Mouse (Mus musculus) forebrain, embryonic 11.5 days (tissue): Measurements from ENCODE around the gene Ptges3. TPM values are rescaled to one million over a fixed set of nuclear protein-coding genes. Genes with fewer than 3 reads are reported as not detected.

Source experiments
- ATAC-seq: fragments of 200-750 bp; cut with Nextera tagmentation; replicated peaks from 2 replicates; pipeline ENCODE4 v1.8.0; 2017; ENCODE audit warnings: moderate TSS enrichment; ENCODE audit not compliant: low FRiP score
- DNase-seq: peaks from one replicate; pipeline ENCODE4 v3.0.0-alpha.2; 2017; ENCODE audit warnings: low spot score
- H3K27ac ChIP-seq: fragments of 300-500 bp; sonication (generic); 2 replicates; pipeline ENCODE4 v1.5.1; 2014; ENCODE audit warnings: low read depth, low read length
- H3K27me3 ChIP-seq: fragments of 300-500 bp; sonication (generic); 2 replicates; pipeline ENCODE4 v1.6.1; 2014; ENCODE audit warnings: mild to moderate bottlenecking, low read length, mixed read lengths; ENCODE audit not compliant: control insufficient read depth, insufficient read depth
- H3K36me3 ChIP-seq: fragments of 300-500 bp; sonication (generic); 2 replicates; pipeline ENCODE4 v1.6.1; 2014; ENCODE audit warnings: mild to moderate bottlenecking, low read length, moderate library complexity, mixed read lengths; ENCODE audit not compliant: control insufficient read depth, insufficient read depth
- H3K4me1 ChIP-seq: fragments of 300-500 bp; sonication (generic); replicated peaks from 2 replicates; pipeline ENCODE4 v1.6.1; 2014; ENCODE audit warnings: low read length, mixed read lengths; ENCODE audit not compliant: control insufficient read depth, insufficient read depth
- H3K4me2 ChIP-seq: fragments of 300-500 bp; sonication (generic); 2 replicates; pipeline ENCODE4 v1.6.1; 2014; ENCODE audit warnings: low read depth, mild to moderate bottlenecking, low read length, moderate library complexity, mixed read lengths; ENCODE audit not compliant: severe bottlenecking
- H3K4me3 ChIP-seq: fragments of 300-500 bp; sonication (generic); 2 replicates; pipeline ENCODE4 v1.5.1; 2014; ENCODE audit warnings: low read depth, low read length
- H3K9ac ChIP-seq: fragments of 300-500 bp; sonication (generic); 2 replicates; pipeline ENCODE4 v1.6.1; 2014; ENCODE audit warnings: low read length
- H3K9me3 ChIP-seq: fragments of 300-500 bp; sonication (generic); 2 replicates; pipeline ENCODE4 v1.6.1; 2016; ENCODE audit warnings: low read length, mixed read lengths; ENCODE audit not compliant: control insufficient read depth
- WGBS: fragments of 180-500 bp; shearing (Covaris S2); extraction: QIAGEN DNeasy Blood & Tissue Kit; methylation state at CpG from one replicate; pipeline ENCODE4 v1.1.7; 2014; 5-methylcytosine and 5-hydroxymethylcytosine counted together
- polyA plus RNA-seq: library from polyadenylated mRNA; unstranded; fragments of >200 nt; fragmentation: Nextera tagmentation; extraction: Ambion mirVana; gene quantifications from 2 replicates; pipeline ENCODE4 v1.2.1, GENCODE M21; 2014

Gene Ptges3
- polyA plus RNA-seq, 1 experiment from 2014 or later = 692 TPM

- no peaks in the 10 kb centered on the region for H3K27me3 ChIP-seq
- no peaks in the 10 kb centered on the region for H3K9me3 ChIP-seq
- peak overlapping the region; percentile 84 for H3K9ac ChIP-seq
- H3K36me3 ChIP-seq = no peaks in the 10 kb centered on the region
- H3K4me3 ChIP-seq = peak overlapping the region; percentile 99
- WGBS = under 1% methylated on average over 67 of the region's 86 CpGs
- H3K4me2 ChIP-seq = peak overlapping the region; percentile 83
- ATAC-seq (peak; percentile 69), DNase-seq (peak; percentile 96)
- H3K27ac ChIP-seq = peak overlapping the region; percentile 68
- peaks cover 26% of the 10 kb centered on the region for H3K4me1 ChIP-seq
Measured at GRCm38 (mm10) chr10:128096693-128097586, 38.2 kb downstream of the Ptges3 start.

GRCm38 (mm10) chr10:128097587-128097971, 38.8 kb downstream of the Ptges3 start:
- peaks cover 24% of the 10 kb centered on the region for H3K4me1 ChIP-seq
- peak overlapping the region; percentile 68; the same call in 1 of the 2 replicates for H3K27ac ChIP-seq
- no peaks in the 10 kb centered on the region for H3K27me3 ChIP-seq
- H3K4me2 ChIP-seq = peak overlapping the region; percentile 83
- peak overlapping the region; percentile 99 for H3K4me3 ChIP-seq
- ATAC-seq (no peak), DNase-seq (peak; percentile 64)
- H3K36me3 ChIP-seq = no peaks in the 10 kb centered on the region
- WGBS = under 1% methylated on average over 13 of the region's 13 CpGs
- peak overlapping the region; percentile 84 for H3K9ac ChIP-seq
- no peaks in the 10 kb centered on the region for H3K9me3 ChIP-seq

- Histone ChIP-seq H3K9ac (no peak overlapping the region), H3K27me3 (no peaks in the 10 kb centered on the region), H3K36me3 (peaks cover 7% of the 10 kb centered on the region), H3K9me3 (no peaks in the 10 kb centered on the region), H3K4me3 (no peak overlapping the region), H3K4me2 (no peak overlapping the region), H3K27ac (no peak overlapping the region), H3K4me1 (no peaks in the 10 kb centered on the region)
- WGBS = 91% methylated on average over 4 of the region's 4 CpGs
- DNase-seq = peak; percentile 32
- no peak for ATAC-seq
Measured at GRCm38 (mm10) chr10:128110103-128110761, 51.5 kb downstream of the Ptges3 start.

- Histone ChIP-seq H3K9ac (no peak overlapping the region), H3K27ac (no peak overlapping the region), H3K4me2 (no peak overlapping the region), H3K4me3 (no peak overlapping the region), H3K27me3 (no peaks in the 10 kb centered on the region), H3K9me3 (no peaks in the 10 kb centered on the region), H3K36me3 (peaks cover 9% of the 10 kb centered on the region), H3K4me1 (no peaks in the 10 kb centered on the region)
- peak; percentile 35 for DNase-seq
- no peak for ATAC-seq
Measured at GRCm38 (mm10) chr10:128111227-128111626, 52.5 kb downstream of the Ptges3 start.

GRCm38 (mm10) chr10:128123833-128124232, 65.1 kb downstream of the Ptges3 start:
- no peak overlapping the region for H3K9ac ChIP-seq
- H3K27ac ChIP-seq = no peak overlapping the region
- H3K27me3 ChIP-seq = no peaks in the 10 kb centered on the region
- peaks cover 25% of the 10 kb centered on the region for H3K36me3 ChIP-seq
- ATAC-seq = no peak
- no peak overlapping the region for H3K4me2 ChIP-seq
- H3K9me3 ChIP-seq = no peaks in the 10 kb centered on the region
- no peak overlapping the region for H3K4me3 ChIP-seq
- H3K4me1 ChIP-seq = no peaks in the 10 kb centered on the region
- no peak for DNase-seq
- WGBS = 96% methylated on average over 7 of the region's 7 CpGs

GRCm38 (mm10) chr10:128124831-128125230, 66.1 kb downstream of the Ptges3 start:
- ATAC-seq = no peak
- Histone ChIP-seq H3K27ac (no peak overlapping the region), H3K9me3 (no peaks in the 10 kb centered on the region), H3K27me3 (no peaks in the 10 kb centered on the region), H3K4me2 (no peak overlapping the region), H3K36me3 (peaks cover 24% of the 10 kb centered on the region), H3K4me3 (no peak overlapping the region), H3K4me1 (no peaks in the 10 kb centered on the region), H3K9ac (no peak overlapping the region)
- WGBS = 95% methylated on average over 9 of the region's 9 CpGs
- DNase-seq = no peak

GRCm38 (mm10) chr10:128125951-128126350, 67.2 kb downstream of the Ptges3 start:
- no peak overlapping the region for H3K27ac ChIP-seq
- 93% methylated on average over 14 of the region's 14 CpGs for WGBS
- no peaks in the 10 kb centered on the region for H3K4me1 ChIP-seq
- H3K4me3 ChIP-seq = no peak overlapping the region
- H3K9me3 ChIP-seq = no peaks in the 10 kb centered on the region
- H3K4me2 ChIP-seq = no peak overlapping the region
- no peak for DNase-seq
- no peaks in the 10 kb centered on the region for H3K27me3 ChIP-seq
- H3K36me3 ChIP-seq = peaks cover 19% of the 10 kb centered on the region
- H3K9ac ChIP-seq = no peak overlapping the region
- ATAC-seq = no peak
